Mouse (Mus musculus) CD4-positive, CD25-positive, alpha-beta regulatory T cell, adult 2 months (primary cell): Measurements from ENCODE around the gene Padi3.

ENCODE experiments used
- DNase-seq: peaks from one replicate; pipeline ENCODE4 v3.0.0-alpha.2; 2012; ENCODE audit warnings: low read depth, low spot score

Padi3 gene

DNA sequence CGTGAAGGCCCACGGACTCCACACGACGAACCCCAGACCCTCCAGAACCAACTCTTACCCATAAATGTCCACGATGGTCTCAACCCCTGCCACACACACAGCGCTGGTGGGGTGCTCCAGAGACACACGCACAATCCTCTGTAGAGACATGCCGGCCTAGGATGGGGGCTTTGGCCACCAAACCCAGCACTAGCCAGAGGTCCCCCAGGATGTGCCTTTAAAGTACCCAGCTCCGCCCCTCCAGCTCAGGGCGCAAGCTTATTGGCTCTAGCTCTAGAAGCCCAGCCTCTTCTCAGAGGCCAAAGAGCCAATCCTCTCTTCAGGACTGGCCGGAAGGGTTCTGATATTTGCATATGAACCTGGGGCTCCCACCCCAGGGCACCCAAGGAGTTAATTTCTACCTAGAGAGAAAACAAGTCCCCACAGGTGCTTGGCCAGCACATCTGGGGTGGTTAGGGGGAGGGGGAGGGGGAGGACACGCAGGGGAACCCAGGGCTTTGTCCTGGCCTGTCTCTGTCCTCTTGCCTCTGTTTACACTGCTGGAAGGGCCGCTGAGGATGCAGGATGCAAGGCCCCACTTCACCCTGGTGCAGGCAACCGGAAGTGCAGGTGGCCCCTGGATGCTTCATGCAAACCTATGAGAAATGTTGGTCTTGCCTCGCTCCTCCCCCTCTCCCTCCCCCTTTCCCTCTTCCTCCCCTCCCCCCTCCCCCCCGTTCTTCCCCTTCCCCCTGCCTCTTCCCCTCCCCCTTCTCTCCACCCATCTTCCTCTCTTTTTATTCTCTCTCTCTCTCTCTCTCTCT is at the start of gene Padi3:
Gene Padi3 (minus strand): TSS at position 191 of the 803 bp plus-strand sequence.
- DNase-seq: peak; percentile 54

DNA sequence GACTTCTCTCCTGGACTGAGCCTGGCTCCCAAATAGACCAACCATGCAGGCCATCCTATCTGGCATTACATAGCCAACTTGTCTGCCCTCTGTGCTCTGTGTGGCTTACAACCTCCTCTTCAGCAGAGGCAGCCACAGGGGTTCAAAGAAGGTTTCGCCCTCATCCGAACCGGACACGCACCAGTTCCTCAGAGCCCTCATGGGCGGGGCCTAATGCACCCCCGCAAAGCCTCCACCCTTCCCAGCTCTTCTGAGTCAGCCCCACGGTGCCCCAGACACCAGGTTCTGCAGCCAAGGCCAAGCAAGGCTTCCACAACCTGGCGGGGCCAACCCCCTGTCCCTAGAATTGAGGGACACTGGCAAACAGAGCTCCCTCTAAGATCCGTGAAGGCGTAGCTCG is 48.8 kb upstream of the Padi3 start:
- DNase-seq: peak; percentile 19

DNA sequence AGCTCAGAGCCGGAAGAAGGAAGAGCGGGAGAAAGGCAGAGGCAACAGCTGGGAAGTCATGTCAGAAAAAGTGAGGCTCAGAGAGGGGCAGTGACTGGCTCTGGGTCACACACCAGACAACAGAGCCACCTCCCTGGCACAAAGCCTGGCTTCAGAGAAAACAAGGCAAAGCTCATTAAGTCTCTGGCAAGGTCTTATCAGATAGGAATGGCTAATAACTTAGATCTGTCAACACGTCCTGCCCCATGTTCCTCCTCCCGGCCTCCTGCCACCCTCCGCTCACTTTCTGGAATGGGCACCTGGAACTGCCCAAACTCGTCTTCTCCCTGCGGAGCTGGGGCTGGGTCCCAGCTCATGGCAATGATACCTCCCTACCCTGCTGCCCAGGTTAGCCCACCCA is 47.4 kb upstream of the Padi3 start:
- DNase-seq: no peak

DNA sequence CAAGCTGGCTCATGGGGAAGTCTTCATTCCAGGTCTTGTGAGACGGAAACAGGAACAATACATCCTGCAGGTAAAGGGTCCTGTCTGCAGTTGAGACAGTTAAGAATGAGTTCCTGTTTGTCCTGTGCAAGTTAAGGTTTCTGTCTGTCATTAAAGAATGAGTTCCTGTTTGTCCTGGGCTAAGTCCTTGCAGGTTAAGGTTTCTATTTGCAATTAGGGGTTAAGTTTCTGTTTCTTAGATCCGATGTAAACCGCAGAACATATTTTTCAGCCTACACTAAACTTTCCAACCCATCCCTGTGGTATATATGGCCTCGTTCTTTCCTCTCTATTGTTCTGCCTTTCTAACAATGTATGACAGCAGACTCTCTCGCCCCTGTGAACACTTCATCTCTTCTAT is 46.6 kb upstream of the Padi3 start:
- DNase-seq: peak; percentile 8

DNA sequence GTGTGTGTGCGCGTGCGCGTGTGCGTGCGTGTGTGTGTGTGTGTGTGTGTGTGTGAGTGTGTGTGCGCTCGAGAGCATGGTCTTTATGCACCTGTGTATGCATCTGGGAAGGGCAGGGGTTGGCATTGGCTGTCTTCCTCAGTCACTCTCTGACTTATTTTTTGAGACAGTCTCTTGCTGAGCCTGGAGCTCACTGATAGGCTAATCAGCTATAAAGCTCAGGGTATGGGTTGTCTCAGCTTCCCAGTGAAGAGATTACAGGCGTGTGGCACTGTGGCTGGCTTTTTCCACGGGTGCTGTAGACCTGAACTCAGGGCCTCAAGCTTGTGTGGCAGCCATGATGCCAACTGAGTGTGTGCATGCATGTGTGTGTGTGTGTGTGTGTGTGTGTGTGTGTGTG is 44.7 kb upstream of the Padi3 start:
- DNase-seq: no peak

DNA sequence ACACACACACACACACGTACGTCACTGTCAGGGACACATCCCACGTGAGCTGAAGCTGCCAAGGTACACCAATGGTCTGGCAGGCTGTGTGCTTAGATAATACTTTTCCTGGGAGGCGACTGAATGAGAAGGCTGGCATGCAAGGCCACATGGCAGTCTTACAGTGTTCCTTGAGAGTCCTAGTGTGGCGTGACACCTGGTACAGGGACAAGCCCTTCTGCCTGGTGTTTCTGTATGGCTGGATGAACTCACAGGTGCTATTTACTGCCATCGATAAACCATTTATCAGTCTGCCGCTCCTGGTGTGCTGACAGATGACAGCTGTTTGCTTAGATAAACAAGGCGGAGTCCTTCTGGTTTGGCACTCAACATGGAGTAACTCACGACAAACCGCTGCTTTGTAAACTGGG is 44.0 kb upstream of the Padi3 start:
- DNase-seq: no peak

DNA sequence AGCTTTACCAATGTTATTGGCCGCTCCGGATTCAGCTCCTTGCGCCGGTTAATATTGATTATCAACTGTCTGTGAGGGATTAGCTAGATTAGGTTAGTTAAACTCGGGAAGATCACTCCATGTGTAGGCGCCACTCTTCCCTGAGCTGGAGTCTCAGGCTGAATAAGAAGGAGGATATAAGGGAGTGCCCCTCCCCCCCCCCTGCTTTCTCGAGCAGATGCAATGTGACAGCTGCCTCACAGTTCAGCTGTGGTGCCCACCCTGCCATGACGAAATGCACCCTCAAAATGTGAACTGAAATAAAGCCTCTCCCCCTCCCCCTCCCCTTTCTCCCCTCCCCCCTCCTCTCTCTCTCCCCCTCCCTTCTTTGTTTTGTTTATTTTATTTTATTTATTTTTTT is 43.2 kb upstream of the Padi3 start:
- no peak for DNase-seq

DNA sequence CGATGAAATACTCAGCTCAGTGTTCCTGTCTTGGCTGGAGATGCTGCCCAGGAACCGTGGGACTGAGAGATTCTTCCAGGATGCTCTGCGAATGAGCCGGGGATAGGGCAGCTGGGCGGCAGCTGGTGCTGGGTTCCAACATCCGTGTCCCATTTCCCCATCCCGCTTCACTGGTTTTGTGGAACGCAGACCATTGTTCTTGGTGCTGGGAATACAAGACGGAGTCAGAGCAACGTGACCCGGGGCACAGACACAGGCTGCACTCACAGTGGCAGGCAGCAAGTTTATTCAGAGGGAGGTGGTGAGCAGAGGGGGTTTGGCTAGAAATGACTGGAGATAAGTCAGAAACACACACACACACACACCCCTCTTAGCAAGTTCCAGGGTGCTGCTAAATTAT is 38.9 kb upstream of the Padi3 start:
- no peak for DNase-seq

DNA sequence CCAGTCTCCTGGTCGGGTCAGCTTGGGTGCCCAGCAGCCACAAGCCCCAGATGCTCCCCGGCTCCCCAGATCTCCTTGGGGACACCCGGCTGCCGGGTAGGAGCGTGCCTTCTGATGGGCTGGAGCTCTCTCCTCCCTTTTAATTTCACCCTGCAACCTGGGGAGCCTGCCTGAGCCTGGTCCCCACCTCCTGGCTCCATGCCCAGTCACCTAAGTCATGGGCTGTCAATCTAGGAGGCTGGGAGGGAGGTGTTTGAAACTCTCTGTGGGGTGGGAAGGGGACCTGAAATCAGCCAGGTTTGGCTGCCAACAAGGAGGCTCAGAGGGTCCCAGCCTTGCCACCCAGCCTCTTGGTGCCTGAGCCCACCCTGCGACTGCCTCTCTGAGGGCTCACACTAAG is 35.2 kb upstream of the Padi3 start, which contains the start of gene Padi1:
Gene Padi1 (minus strand): TSS at position 113 of the 400 bp plus-strand sequence.
- no peak for DNase-seq

DNA sequence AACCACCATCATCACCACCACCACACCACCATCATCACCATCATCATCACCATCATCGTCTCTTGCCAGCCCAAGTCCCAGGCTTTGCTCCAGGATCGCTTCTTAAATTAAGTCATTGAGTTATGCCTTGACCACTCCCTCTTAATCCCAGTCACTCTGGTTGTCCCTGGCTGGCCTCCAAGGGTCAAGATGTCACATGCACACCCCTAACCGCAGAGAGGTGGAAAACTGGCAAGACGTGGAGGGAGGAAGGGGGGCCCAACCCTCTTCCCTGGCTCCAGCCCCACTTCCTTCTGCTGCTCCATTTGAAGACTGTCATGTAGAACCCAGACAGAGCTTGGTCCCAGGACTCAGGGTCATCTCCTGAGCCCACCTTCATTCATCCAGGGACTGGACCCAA is 34.5 kb upstream of the Padi3 start:
- DNase-seq: no peak

DNA sequence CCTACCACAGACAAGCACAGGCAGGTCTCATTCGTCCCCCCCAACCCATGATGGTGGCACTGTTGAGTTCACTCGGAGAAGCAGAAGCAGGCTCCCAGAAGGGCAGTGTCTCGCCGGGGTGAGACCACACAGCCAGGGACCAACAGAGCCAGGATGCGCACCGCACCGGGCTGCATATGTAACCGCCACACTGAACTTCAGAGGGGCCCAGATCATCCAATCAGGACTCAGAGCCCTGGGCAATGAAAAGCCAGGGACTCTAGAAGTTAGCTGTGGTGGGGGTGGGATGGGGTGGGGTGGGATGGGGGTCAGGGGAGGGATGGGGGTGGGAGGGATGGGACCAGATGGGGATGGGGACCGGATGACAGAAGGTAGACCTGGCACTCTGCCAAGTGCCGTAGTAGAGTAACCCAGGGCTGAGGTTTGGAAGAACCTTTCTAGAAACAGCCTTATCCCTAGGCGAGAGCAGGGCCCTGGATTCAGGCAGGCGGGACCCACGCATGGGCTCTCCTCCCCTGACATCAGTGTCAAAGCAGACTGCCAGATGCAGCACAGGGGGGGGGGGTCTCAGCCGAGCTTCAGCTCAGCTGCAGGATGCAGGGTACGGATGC is 33.3 kb upstream of the Padi3 start:
- no peak for DNase-seq

DNA sequence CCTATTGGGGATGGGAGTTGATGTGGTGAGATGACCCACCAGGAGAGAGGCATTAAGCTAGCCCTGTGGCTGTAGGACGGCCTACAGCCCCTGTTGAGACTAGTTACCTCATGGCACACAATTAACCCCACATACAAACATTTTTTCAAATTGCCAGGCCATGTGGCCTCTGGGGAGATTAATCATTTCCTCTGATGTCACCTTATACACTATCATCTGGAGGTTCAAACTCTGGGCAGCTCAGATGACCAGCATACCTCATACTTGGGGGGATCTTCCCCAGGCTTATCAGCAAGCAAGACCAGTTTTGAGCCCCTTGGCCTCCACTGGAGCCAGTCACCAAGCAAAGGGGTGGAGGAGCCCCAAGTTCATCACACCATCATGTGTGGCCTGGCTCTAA is 32.5 kb upstream of the Padi3 start:
- no peak for DNase-seq

DNA sequence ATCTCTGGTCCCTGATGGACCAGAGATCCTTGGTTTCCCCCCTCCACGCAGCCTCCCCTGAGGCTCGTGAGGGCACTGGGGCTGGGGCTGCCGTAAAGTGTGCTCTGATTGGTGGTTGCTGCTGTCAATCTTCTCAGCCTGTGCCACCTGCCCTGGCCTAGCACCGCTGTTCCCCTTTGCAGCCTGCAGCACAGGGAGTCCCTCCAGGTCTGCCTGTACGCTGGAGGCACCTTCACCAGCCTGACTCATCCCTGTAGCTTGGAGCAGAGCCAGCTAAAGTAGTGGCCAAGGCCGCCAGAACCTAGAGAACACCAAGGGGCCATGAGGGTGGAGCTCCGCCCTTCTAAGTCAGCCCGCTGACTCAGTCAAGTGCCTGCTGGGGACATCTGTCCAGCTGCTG is 27.4 kb upstream of the Padi3 start:
- DNase-seq: peak; percentile 23

DNA sequence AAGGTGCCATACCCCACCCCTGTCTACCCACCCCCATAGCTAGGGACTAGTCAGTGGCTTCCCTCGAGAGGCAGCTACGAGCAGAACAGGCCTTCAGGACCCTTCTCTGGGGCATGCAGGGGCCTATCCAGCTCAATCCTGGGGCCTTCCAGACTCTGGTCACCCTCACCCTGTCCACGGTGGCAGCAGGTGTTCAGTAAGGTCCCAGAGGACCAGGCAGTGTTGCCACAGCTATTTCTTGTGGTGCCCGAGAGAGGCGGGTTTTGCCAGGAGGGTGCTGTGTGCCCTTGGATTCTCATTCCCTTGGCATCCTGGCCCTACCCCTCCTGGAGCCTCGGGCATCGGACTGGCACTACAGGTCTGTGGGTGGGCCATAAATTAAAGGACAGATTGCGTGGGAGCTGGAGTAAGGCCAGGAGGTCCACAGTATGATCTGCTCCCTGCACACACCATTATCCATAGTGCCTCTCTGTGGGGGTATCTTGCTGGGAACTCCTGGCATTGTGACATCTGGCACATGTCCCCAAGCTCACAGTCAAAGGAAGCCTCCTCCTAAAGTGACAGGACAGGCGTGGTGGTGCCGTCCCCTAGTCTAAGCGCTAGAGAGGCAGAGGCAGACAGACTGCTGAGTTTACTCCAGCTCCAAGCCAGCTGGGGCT is 25.9 kb upstream of the Padi3 start:
- no peak for DNase-seq

DNA sequence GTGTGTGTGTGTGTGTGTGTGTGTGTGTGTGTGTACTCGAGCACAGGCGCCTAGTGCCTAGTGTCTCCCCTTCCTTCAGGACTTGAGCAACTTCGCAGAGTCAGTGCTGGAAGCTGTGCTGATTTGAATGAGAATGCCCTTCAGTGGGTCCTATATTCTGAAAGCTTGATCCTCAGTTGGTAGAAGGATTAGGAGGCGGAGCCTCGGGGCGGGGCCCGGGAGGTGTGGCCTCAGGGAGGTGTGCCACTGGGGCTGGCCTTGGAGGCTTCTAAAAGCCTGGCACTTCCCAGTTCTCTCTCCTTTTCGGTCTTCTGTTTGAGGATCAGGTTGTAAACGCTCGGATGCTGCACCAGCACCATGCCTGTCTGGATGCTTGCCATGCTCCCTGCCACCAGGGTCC is 25.2 kb upstream of the Padi3 start:
- no peak for DNase-seq

DNA sequence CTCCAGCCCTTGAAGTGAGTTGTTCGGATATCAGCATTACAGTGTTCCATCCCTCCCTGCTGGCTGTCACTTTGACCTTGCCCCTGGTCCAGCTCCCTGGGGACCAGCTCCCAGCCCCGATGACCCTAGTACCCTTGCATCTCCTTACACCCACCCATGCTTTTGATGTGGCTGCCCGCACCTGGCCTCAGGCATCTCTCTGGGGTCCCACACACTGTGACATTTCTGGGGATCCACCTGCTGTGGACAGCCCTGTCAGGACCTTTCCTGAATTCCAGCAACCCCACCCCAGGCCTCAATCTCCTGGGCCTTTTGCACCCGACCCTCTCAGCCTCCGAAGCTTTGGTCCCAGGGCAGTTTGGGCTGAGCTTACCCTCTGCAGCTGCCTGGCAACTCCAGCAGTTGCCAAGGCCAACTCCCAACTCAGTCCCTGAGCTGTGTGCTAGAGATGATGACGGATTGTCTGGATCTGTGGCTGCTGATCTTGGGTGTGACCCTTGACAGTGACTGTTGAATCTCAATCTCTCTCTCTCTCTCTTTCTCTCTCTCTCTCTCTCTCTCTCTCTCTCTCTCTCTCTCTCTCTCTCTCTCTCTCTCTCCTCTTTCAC is 24.0 kb upstream of the Padi3 start:
- no peak for DNase-seq

DNA sequence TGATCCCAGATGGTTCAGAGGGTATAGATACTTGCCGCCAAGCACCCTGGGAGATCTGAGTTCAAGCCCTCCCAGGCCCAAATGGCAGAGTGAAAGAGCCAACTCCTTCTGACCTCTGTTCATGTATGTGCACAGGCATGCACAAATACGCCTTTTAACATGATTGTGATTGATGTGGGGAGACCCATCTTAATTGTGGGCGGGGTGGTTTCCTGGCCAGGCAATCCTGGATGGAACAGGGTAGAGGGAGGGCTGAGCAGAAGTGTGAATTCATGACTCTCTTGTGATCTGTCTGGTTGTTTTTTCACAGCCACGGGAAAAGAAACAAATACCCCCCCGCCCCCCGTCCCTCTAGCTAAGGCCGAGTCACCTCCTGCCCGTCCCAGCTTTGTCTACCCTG is 22.4 kb upstream of the Padi3 start:
- no peak for DNase-seq

DNA sequence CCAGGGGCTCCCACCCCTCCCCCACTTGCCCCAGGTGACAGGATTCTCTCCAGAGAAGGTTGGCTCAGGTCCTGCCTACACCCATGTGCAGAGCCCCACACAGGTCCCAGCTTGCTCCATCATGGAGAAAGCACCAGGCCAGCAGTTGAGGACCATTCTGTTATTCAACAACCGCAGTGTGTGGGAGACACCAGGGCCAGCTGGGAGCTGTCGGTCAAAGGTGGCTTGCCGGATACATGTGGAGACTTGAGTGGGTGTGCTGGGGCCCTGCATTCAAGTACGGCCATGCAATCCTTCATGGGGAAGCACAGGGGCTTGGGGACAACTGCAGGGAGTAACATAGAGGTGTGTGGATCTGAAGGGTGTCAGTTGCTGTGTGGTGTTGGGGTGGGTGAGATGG is 21.4 kb upstream of the Padi3 start:
- no peak for DNase-seq

DNA sequence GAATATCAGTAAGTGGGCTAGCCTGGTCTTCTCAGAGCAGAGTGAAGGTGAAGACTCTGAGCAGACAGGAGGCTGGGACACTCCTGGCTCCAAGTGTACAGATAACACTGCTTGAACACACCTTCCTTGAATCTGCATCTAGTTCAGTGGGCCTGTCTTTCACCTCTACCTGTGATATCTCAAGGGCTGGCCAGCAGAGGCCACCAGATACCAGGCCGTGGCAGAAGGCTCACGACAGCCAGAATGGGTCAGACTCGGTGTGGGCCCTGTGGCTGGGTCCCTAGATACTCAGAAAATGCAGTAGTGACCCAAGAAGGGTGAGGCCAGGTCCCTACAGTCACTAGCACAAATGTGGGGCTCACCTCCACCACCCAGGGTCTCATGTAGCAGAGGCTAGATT is 16.8 kb upstream of the Padi3 start:
- no peak for DNase-seq

DNA sequence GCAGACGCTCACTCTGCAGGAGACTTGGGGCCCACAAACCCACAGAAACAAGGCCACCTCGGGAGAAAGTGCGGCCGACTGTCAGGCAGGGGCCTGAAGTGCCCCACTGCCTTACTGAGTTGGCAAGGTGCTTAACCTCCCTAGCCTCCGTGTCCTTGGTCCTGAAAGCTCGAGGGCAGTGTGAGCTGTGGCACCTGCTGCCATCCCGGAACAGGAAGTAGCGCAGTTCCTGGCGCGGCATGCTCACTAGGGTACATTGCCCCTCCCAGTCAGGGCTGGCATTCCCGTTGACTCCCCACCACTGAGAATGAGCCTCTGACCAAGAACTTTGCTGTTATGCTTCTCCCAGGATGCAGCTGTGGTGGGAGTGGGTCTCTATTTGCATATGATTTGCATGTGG is 15.5 kb upstream of the Padi3 start:
- DNase-seq: peak; percentile 28

DNA sequence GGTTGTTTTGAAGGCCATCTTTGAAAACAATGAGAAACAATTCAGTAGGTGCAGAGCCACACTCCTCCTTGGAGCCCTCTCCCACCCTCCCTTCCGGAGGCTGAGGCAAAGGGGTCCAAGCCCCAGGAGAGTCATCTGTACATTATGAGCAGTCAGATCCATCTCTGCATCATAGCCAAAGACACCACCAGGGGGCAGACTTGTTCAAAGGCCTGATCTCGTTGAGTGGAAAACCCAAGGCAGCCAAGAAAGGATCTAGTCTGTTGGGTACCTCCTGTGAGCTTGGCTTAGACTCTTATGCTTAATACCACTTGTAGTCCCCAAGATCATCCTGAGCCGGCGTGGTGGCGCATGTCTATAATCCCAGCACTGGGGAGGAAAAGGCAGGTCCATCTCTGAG is 11.5 kb upstream of the Padi3 start:
- DNase-seq: peak; percentile 73

DNA sequence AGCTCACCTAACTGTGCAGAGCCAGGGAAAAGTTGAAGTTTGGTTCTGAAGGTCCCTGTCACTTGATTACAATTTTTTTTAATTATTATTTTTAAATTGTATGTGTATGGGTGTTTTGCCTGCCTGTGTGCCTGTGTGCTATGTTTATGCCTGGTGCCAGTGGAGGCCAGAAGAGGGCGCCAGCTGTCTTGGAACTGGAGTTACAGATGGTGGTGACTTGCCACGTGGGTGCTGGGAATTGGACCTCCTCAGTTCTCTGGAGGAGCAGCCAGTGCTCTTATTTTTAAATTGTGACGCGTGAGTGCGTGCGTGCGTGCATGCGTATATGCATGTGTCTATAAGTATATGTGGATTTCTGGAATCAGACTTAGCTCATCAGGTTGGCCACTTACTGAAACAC is 7.0 kb upstream of the Padi3 start:
- DNase-seq: peak; percentile 29
